Mouse (Mus musculus): ENCODE measurements around the gene Tomm40l.

- TF ChIP-seq CTCF (conservative IDR thresholded peaks at IDR 0.05; ENCODE audit: low read length), result no peak
- TF ChIP-seq NANOG (IDR thresholded peaks at IDR 0.05; ENCODE audit: borderline replicate concordance, low read length), result no peak
- no peak for TF ChIP-seq POU5F1 (IDR thresholded peaks at IDR 0.05; ENCODE audit: borderline replicate concordance, low read length)
Measured at GRCm38 (mm10) chr1:171258921-171259320, 36.6 kb upstream of the Tomm40l start.
